ENCODE assay signal across 24 mouse cellular contexts in genomic region chr2:172554211-172554610, GRCm38 (mm10). TPM values are rescaled to one million over a fixed set of nuclear protein-coding genes. Genes with fewer than 3 reads are reported as not detected.
"Had no signal": no experiment of that assay in that cellular context is flagged by ENCODE, and none has a peak within 500 bp of the region (broad histone marks: within the 10 kb centered on the region; RNA-seq: fewer than 3 reads in every experiment).

No protein-coding gene starts in this region.

- H3K4me3 ChIP-seq: limb, embryonic 13.5 days; liver, embryonic 12.5 days; liver, embryonic 15.5 days; lung, embryonic 15.5 days; megakaryocyte, embryonic 14.5 days; midbrain, embryonic 10.5 days; neural tube, embryonic 12.5 days; neural tube, embryonic 15.5 days had no signal

- ATAC-seq: liver, embryonic 12.5 days had no signal

- H3K9ac ChIP-seq: limb, embryonic 13.5 days; liver, embryonic 12.5 days; liver, embryonic 15.5 days; lung, embryonic 15.5 days; neural tube, embryonic 12.5 days; neural tube, embryonic 15.5 days had no signal

- H3K36me3 ChIP-seq: limb, embryonic 13.5 days; liver, embryonic 12.5 days; liver, embryonic 15.5 days; lung, embryonic 15.5 days; midbrain, embryonic 10.5 days; neural tube, embryonic 12.5 days; neural tube, embryonic 15.5 days had no signal

- H3K27ac ChIP-seq: kidney, postnatal 0 days; limb, embryonic 13.5 days; liver, embryonic 12.5 days; liver, embryonic 15.5 days; lung, embryonic 15.5 days; midbrain, embryonic 10.5 days; neural tube, embryonic 12.5 days; neural tube, embryonic 15.5 days; stomach, postnatal 0 days had no signal

- DNase-seq: kidney, adult 2 months; kidney, postnatal 25 days; layer of hippocampus, postnatal 36 days; left cerebral cortex, postnatal 4 days; liver; lung, adult 18-20 months; lung, postnatal 10 days; lung, postnatal 36 days; midbrain, embryonic 14.5 days; retina, postnatal 1 day; thymus, adult 2 months; thymus, postnatal 14 days; thymus, postnatal 4 days had no signal

- H3K9me3 ChIP-seq: limb, embryonic 13.5 days; liver, embryonic 12.5 days; liver, embryonic 15.5 days; lung, embryonic 15.5 days; megakaryocyte, embryonic 14.5 days; midbrain, embryonic 10.5 days; neural tube, embryonic 12.5 days; neural tube, embryonic 15.5 days had no signal

- H3K4me2 ChIP-seq: limb, embryonic 13.5 days; liver, embryonic 12.5 days; liver, embryonic 15.5 days; lung, embryonic 15.5 days; neural tube, embryonic 12.5 days; neural tube, embryonic 15.5 days had no signal

RNA-seq across cellular contexts. Expression of gene Tfap2c, which starts 4.8 kb away (rescaled TPM):
- polyA plus RNA-seq: kidney, adult 2 months; liver, embryonic 12.5 days; liver, embryonic 15.5 days; small intestine, adult 2 months had no signal
